Mouse (Mus musculus) G1E (cell line): Measurements from ENCODE around the gene Aff3. TPM values are rescaled to one million over a fixed set of nuclear protein-coding genes. Genes with fewer than 3 reads are reported as not detected.

Source experiments
- ATAC-seq: 2 replicates; pipeline ENCODE4 v1.8.0; 2016; ENCODE audit warnings: mild to moderate bottlenecking; ENCODE audit not compliant: insufficient number of reproducible peaks, poor library complexity, low FRiP score, severe bottlenecking; ENCODE audit errors: extremely low read depth
- DNase-seq: peaks from one replicate; pipeline ENCODE4 v3.0.0; 2012; ENCODE audit warnings: low spot score
- H3K27me3 ChIP-seq: 2 replicates; pipeline ENCODE4 v1.6.1; 2012; ENCODE audit warnings: mild to moderate bottlenecking, low read length, inconsistent platforms; ENCODE audit not compliant: insufficient read depth
- H3K36me3 ChIP-seq: replicated peaks from 2 replicates; pipeline ENCODE3; 2012; ENCODE audit warnings: mild to moderate bottlenecking, inconsistent platforms
- H3K4me1 ChIP-seq: 2 replicates; pipeline ENCODE4 v1.6.1; 2012; ENCODE audit warnings: low read depth, low read length, inconsistent platforms, mixed read lengths; ENCODE audit not compliant: insufficient read depth
- H3K4me3 ChIP-seq: 2 replicates; pipeline ENCODE4 v1.5.1; 2012; ENCODE audit warnings: low read depth, mild to moderate bottlenecking, inconsistent platforms, low read length, moderate library complexity, mixed read lengths
- H3K9me3 ChIP-seq: replicated peaks from 2 replicates; pipeline ENCODE4 v1.6.1; 2012; ENCODE audit warnings: inconsistent platforms
- CTCF ChIP-seq: IDR thresholded peaks from 2 replicates; pipeline ENCODE4 v1.5.1; 2012; ENCODE audit warnings: low read depth, low read length, inconsistent platforms, mixed read lengths
- GATA1 ChIP-seq: IDR thresholded peaks from 2 replicates; pipeline ENCODE4 v1.6.1; 2012; ENCODE audit warnings: borderline replicate concordance, low read length, inconsistent platforms, mixed read lengths
- GATA2 ChIP-seq: IDR thresholded peaks from 2 replicates; pipeline ENCODE4 v1.6.1; 2012; ENCODE audit warnings: low read depth, low read length, inconsistent platforms, borderline replicate concordance
- POLR2AphosphoS5 ChIP-seq: IDR thresholded peaks from 2 replicates; pipeline ENCODE4 v1.6.1; 2012; ENCODE audit warnings: low read depth, low read length, inconsistent platforms; ENCODE audit not compliant: insufficient replicate concordance
- TAL1 ChIP-seq: conservative IDR thresholded peaks from 2 replicates; pipeline ENCODE4 v1.6.1; 2012; ENCODE audit warnings: low read depth, low read length, inconsistent platforms, mixed read lengths
- polyA plus RNA-seq: library from polyadenylated mRNA; stranded (reverse); fragments of >175 nt; gene quantifications from 2 replicates; pipeline ENCODE4 v1.2.3, GENCODE M21; 2012
- total RNA-seq, 2 experiments: library from RNA; stranded (forward) in 1 of 2; stranded (reverse) in 1 of 2; fragments of 200-1000 nt in 1 of 2; fragments of >200 nt in 1 of 2; fragmentation: Nextera tagmentation in 1 of 2; gene quantifications; 2 replicates each; pipeline ENCODE4 v1.2.3; 2014 to 2017

The Aff3 gene
- total and polyA plus RNA-seq, 3 experiments: 2.3 to 6.9 (median 6.3) TPM

- no peak overlapping the region for H3K4me3 ChIP-seq
- H3K27me3 ChIP-seq: peaks cover under 1% of the 10 kb centered on the region; the same call in 1 of the 2 replicates
- H3K9me3 ChIP-seq: peaks cover 12% of the 10 kb centered on the region
- DNase-seq (no peak), ATAC-seq (no peak)
- H3K36me3 ChIP-seq: peaks cover 5% of the 10 kb centered on the region
- TF ChIP-seq GATA1 (no peak), POLR2AphosphoS5 (no peak), GATA2 (no peak), CTCF (no peak), TAL1 (no peak)
- H3K4me1 ChIP-seq: peaks cover 3% of the 10 kb centered on the region; the same call in 1 of the 2 replicates
Observed at GRCm38 (mm10) chr1:38631501-38632279, 33.1 kb downstream of the Aff3 start.

DNA sequence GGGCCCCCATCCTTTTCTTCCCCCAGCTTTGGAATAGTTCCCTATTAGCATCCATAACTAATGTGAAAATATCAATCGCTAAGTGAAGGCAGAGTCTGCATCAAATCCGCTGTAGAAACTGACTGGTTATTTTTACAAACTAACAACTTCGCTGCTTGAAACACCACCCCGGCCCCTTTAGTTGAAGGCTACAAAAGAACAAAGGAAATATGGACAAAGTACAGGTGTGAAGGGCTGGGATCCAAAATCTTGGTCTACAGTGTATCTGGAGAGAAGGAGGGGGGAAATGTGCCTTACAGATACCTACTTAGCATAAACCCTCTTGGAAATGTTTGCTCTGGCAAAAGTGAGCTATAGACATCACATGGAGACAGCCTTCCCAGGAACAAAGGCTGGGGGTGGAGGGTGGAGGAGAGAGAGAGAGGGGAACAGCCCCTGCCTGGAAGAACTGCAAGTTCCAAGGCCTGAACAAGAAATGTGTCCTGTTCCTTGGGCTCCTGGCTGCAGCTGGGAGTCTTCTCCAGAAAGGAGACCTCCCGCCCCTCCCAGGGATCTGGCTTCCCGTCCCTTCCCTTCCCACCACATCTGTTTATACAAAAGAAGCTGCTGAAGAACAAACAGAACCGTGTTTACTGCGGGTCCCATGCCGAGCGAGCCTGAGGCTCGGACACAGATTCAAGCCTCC lies 35.7 kb downstream of the Aff3 start:
- peaks cover 8% of the 10 kb centered on the region for H3K36me3 ChIP-seq
- peaks cover 3% of the 10 kb centered on the region; the same call in 1 of the 2 replicates for H3K4me1 ChIP-seq
- no peak for ATAC-seq
- peaks cover 6% of the 10 kb centered on the region; the same call in 1 of the 2 replicates for H3K27me3 ChIP-seq
- no peak overlapping the region for H3K4me3 ChIP-seq
- TF ChIP-seq TAL1 (no peak), GATA1 (no peak), GATA2 (no peak), CTCF (no peak), POLR2AphosphoS5 (no peak)
- H3K9me3 ChIP-seq: peaks cover 16% of the 10 kb centered on the region
- no peak for DNase-seq

DNA sequence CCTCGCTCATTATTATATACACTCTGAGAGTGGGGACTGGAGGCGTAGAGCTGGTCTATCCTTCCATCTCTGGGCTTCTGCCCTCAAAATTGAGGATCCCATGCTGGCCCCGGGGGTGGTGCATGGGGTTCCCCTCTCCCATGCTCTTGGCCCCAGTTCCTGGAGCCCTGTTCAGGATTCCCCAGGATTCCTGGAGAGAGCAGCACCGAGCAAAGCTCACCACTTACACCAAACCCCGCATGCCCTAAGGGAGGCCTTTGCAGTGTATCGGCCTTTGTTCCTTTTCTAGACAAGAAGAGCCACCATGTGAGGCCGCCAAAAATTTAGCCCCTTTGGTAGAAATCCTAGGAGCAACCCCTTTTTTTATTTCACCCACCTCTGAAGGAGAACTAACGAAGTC lies 36.3 kb downstream of the Aff3 start:
- no peak for DNase-seq
- Histone ChIP-seq H3K4me1 (peaks cover 3% of the 10 kb centered on the region; the same call in 1 of the 2 replicates), H3K36me3 (peaks cover 8% of the 10 kb centered on the region), H3K4me3 (no peak overlapping the region), H3K27me3 (peaks cover 6% of the 10 kb centered on the region; the same call in 1 of the 2 replicates), H3K9me3 (peaks cover 16% of the 10 kb centered on the region)
- TF ChIP-seq GATA1 (no peak), POLR2AphosphoS5 (no peak), GATA2 (no peak), TAL1 (no peak), CTCF (no peak)
- no peak for ATAC-seq

DNA sequence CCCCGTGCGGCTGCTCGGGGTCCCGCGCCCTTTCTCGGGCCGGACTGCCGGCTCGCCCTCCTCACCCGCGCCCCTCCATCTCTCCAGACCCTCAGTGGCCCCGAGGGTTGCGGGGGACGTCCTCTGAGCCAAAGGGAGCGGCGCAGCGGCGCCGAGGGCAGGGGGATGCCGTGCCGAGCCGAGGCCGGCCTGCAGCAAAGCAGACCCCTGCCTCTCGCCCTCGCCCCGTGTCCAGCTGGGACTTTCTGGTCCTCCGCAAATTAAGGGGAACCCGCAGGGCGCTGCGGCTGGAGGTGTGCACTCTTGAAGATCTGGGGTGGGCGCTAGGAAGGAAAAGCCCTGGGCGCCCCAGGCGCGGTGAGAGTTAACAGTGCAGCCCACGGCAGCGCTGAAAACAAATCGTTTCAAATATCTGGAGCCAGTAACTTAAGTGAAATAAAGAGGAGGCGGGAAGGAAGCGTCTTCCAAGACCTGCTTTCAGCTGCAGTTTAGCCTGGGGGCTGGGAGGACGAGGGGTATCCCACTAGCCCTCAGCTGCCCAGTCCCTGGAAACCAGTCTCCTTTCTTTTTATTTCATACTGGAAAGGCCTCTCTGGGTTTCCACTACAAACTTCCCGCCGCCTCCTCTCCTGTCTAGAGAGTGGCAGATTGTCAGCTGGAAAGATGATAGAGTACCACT lies 36.9 kb downstream of the Aff3 start:
- Histone ChIP-seq H3K36me3 (peaks cover 8% of the 10 kb centered on the region), H3K4me3 (no peak overlapping the region), H3K9me3 (peaks cover 16% of the 10 kb centered on the region), H3K27me3 (peaks cover 6% of the 10 kb centered on the region; the same call in 1 of the 2 replicates), H3K4me1 (peaks cover 3% of the 10 kb centered on the region; the same call in 1 of the 2 replicates)
- TF ChIP-seq POLR2AphosphoS5: no peak
- TF ChIP-seq TAL1: no peak
- DNase-seq (no peak), ATAC-seq (no peak)

DNA sequence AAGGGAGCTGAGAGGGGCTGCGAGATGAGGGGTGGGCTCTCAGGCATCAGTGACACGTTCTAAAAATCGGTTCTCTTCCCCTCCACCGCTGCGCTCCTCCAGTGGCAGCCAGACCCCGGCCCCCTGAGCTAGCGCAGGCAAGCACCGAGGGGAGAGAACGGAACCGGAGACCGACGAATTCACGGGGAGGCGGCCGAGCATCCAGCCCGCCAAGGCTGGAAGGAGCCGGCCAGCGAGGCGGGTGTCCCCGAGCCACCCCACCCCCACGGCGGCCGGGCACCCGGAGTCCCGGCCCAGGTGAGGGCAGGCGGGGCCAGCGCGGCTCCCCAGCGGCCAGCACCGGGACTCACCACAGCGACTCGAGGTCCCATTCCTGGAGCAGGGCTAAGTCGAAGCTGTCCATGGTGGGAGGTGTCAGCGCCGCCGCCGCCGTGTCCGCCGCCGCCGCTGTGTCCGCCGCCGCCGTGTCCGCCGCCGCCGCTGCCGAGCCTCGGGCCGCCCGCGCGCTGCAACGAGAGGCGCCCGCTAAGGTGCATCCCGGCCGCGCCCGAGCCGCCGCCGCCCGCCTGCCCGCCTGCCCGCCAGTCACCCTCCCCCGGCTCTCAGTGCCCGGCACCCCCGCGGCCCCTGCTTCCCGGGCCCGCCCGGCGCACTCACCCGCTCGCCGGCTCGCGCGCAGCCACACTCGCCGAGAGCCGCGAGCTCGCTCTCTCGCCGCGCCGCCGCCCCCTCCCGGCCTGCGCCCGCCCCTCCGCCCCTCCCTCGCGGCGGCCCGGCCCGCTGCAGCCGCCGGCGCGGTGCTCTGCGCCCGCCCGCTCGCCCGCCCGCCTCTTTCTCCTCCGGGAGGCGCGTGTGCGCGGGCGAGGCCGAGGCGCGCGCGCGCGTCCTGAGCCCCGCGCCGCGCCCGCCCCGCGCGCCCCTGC lies 37.8 kb downstream of the Aff3 start:
- peaks cover 3% of the 10 kb centered on the region; the same call in 1 of the 2 replicates for H3K4me1 ChIP-seq
- no peak for ATAC-seq
- peaks cover 8% of the 10 kb centered on the region for H3K36me3 ChIP-seq
- DNase-seq: no peak
- H3K9me3 ChIP-seq: peaks cover 16% of the 10 kb centered on the region
- H3K4me3 ChIP-seq: no peak overlapping the region
- H3K27me3 ChIP-seq: peaks cover 6% of the 10 kb centered on the region; the same call in 1 of the 2 replicates
- TF ChIP-seq GATA2: no peak
- TF ChIP-seq POLR2AphosphoS5: no peak
- TF ChIP-seq CTCF: no peak
- no peak for TF ChIP-seq TAL1
- TF ChIP-seq GATA1: no peak
